Mouse (Mus musculus): Measurements from ENCODE around the gene Thoc3.

- TF ChIP-seq CTCF (conservative IDR thresholded peaks at IDR 0.05; ENCODE audit: low read length): no peak
- TF ChIP-seq POU5F1 (IDR thresholded peaks at IDR 0.05; ENCODE audit: borderline replicate concordance, low read length): no peak
Observed at GRCm38 (mm10) chr13:54505920-54506319, 37.3 kb upstream of the Thoc3 start.
